Mouse (Mus musculus) midbrain, postnatal 0 days (tissue): Measurements from ENCODE around the gene Simc1. TPM values are rescaled to one million over a fixed set of nuclear protein-coding genes. Genes with fewer than 3 reads are reported as not detected.

ENCODE experiments used
- ATAC-seq: fragments of 200-750 bp; cut with Nextera tagmentation; 2 replicates; pipeline ENCODE4 v1.8.0; 2017; ENCODE audit warnings: moderate number of reproducible peaks, mild to moderate bottlenecking, moderate TSS enrichment, moderate library complexity; ENCODE audit not compliant: low FRiP score
- DNase-seq: peaks from one replicate; pipeline ENCODE4 v3.0.0-alpha.2; 2015; ENCODE audit warnings: low spot score
- H3K27ac ChIP-seq: fragments of 300-500 bp; sonication (generic); 2 replicates; pipeline ENCODE4 v1.5.1; 2014; ENCODE audit warnings: low read depth, mild to moderate bottlenecking, low read length, mixed read lengths
- H3K27me3 ChIP-seq: fragments of 300-500 bp; sonication (generic); 2 replicates; pipeline ENCODE4 v1.6.1; 2014; ENCODE audit warnings: low read length, control low read depth, mixed read lengths; ENCODE audit not compliant: insufficient read depth
- H3K36me3 ChIP-seq: fragments of 300-500 bp; sonication (generic); 2 replicates; pipeline ENCODE4 v1.6.1; 2014; ENCODE audit warnings: low read length, control low read depth, mixed read lengths; ENCODE audit not compliant: insufficient read depth
- H3K4me1 ChIP-seq: fragments of 300-500 bp; sonication (generic); 2 replicates; pipeline ENCODE4 v1.6.1; 2014; ENCODE audit warnings: mild to moderate bottlenecking, control low read depth, antibody characterized with exemption, low read length, mixed read lengths; ENCODE audit not compliant: insufficient read depth
- H3K4me2 ChIP-seq: fragments of 300-500 bp; sonication (generic); 2 replicates; pipeline ENCODE4 v1.6.1; 2014; ENCODE audit warnings: low read depth, mild to moderate bottlenecking, low read length, mixed read lengths; ENCODE audit not compliant: poor library complexity, severe bottlenecking
- H3K4me3 ChIP-seq: fragments of 300-500 bp; sonication (generic); 2 replicates; pipeline ENCODE4 v1.5.1; 2014; ENCODE audit warnings: low read depth, mild to moderate bottlenecking, low read length, moderate library complexity
- H3K9ac ChIP-seq: fragments of 300-500 bp; sonication (generic); replicated peaks from 2 replicates; pipeline ENCODE4 v1.6.1; 2014; ENCODE audit warnings: mild to moderate bottlenecking, low read length, moderate library complexity, mixed read lengths; ENCODE audit not compliant: poor library complexity, severe bottlenecking
- H3K9me3 ChIP-seq: fragments of 300-500 bp; sonication (generic); 2 replicates; pipeline ENCODE4 v1.6.1; 2016; ENCODE audit warnings: low read length, control low read depth
- CTCF ChIP-seq: IDR thresholded peaks from 2 replicates; pipeline ENCODE4 v1.5.1; 2016; ENCODE audit warnings: antibody characterized with exemption, mild to moderate bottlenecking
- whole genome bisulfite sequencing: fragments of 180-500 bp; shearing (Covaris S2); extraction: QIAGEN DNeasy Blood & Tissue Kit; methylation state at CpG from one replicate; pipeline ENCODE4 v1.1.7; 2014; 5-methylcytosine and 5-hydroxymethylcytosine counted together
- polyA plus RNA-seq: library from polyadenylated mRNA; unstranded; fragments of >200 nt; fragmentation: Nextera tagmentation; extraction: Ambion mirVana; gene quantifications from 2 replicates; pipeline ENCODE4 v1.2.1, GENCODE M21; 2015
- total RNA-seq: library from RNA; depleted of rRNA; stranded (reverse); fragments of >200 nt; gene quantifications from 2 replicates; pipeline ENCODE4 v1.2.3, GENCODE M21; 2014

Gene Simc1
- total and polyA plus RNA-seq, 2 experiments from 2014 or later = 10.2 to 23.6 TPM

DNA sequence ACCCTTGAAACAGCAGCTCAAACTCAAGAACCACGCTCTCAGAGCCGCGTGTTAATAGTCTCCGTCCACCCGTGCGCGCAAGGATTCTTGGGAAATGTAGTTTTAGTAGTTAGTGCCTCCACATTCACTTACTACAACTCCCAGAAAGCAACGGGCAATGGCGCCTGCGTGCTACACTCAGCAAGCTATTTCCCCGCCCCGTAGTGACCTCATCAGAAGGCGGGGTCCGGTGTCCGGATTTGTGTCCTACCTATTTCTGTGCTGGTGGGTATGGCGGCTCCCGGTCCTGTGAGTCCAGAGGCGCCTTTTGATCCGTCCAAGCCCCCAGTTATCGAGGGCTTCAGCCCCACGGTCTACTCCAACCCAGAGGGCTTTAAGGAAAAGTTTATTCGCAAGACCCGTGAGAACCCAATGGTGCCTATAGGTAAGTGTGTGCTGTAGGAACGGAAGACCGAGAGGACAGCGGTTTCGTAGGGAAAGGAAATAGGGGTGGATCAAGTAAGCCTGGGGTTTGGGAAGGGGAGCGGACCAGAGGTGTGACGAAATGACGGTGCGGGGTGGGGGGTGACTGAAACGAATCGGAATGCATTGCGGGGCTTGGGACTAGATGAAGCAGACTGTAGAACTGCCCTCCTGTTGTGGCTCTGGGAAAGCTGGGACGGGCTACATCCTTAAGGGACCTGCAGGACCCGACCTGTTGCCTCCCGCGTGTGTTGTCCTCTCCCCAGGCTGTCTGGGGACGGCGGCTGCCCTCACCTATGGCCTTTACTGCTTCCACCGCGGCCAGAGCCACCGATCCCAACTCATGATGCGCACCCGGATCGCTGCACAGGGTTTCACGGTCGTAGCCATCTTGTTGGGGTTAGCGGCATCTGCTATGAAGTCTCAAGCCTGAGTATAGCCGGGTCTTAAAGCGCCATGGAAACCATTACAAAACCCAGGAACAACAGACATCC lies 86.7 kb downstream of the Simc1 start, which contains the start of the genes Nop16 and Higd2a:
Gene Nop16, minus strand, starts transcription at position 95 of the 956 bp plus-strand sequence.
Gene Higd2a, plus strand, starts transcription at position 212 of the 956 bp plus-strand sequence.
- under 1% methylated on average over 51 of the region's 51 CpGs for whole genome bisulfite sequencing
- Histone ChIP-seq H3K4me1 (peaks cover 8% of the 10 kb centered on the region), H3K27ac (peak within 1 kb of the TSS; percentile 91), H3K9ac (peak within 1 kb of the TSS; percentile 88), H3K9me3 (no peaks in the 10 kb centered on the region), H3K27me3 (no peaks in the 10 kb centered on the region), H3K4me2 (peak within 1 kb of the TSS; percentile 78), H3K4me3 (peak within 1 kb of the TSS; percentile 79), H3K36me3 (peaks cover 16% of the 10 kb centered on the region)
- peak; percentile 96 for ATAC-seq
- no peak for TF ChIP-seq CTCF
- DNase-seq = peak; percentile 99

DNA sequence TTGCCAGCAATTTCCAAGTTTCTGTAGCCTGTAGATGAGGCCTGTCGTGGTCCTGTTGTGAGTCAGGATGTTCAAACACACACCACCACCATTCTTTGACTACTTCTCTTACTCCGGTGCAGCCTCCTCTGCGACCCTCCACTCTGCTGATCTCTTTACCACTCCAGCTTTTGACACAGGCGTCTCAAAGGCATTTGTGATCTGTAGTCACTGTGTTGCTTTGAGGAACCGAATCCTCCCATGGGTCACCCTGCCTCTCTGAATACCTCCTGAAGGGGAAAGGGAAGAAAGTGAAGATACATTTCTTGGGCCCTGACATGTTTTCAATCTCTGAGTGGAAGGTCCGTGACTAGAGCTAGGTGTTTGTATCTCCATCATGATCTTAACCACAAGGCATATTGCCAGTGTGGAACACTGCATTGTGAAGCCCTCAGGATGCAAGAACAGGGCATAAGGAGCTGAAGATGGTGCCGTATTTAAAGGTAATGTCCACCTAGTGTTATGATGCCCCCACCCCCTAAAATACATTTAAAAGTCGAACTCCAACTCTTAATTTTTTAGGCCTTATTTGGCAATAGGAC lies 88.3 kb downstream of the Simc1 start:
- H3K27ac ChIP-seq = no peak overlapping the region
- TF ChIP-seq CTCF = no peak
- peaks cover 23% of the 10 kb centered on the region for H3K36me3 ChIP-seq
- DNase-seq (no peak), ATAC-seq (no peak)
- peaks cover 8% of the 10 kb centered on the region for H3K4me1 ChIP-seq
- no peak overlapping the region for H3K9ac ChIP-seq
- H3K4me2 ChIP-seq = peak overlapping the region; percentile 78
- H3K4me3 ChIP-seq = no peak overlapping the region
- no peaks in the 10 kb centered on the region for H3K27me3 ChIP-seq
- WGBS = 91% methylated on average over 8 of the region's 8 CpGs
- no peaks in the 10 kb centered on the region for H3K9me3 ChIP-seq

- no peaks in the 10 kb centered on the region for H3K9me3 ChIP-seq
- TF ChIP-seq CTCF = no peak
- no peaks in the 10 kb centered on the region for H3K27me3 ChIP-seq
- H3K27ac ChIP-seq = no peak overlapping the region
- H3K4me2 ChIP-seq = no peak overlapping the region
- no peak overlapping the region for H3K9ac ChIP-seq
- 90% methylated on average over 11 of the region's 11 CpGs for WGBS
- ATAC-seq (no peak), DNase-seq (no peak)
- H3K4me3 ChIP-seq = no peak overlapping the region
- H3K36me3 ChIP-seq = peaks cover 40% of the 10 kb centered on the region
- peaks cover 7% of the 10 kb centered on the region for H3K4me1 ChIP-seq
Observed at GRCm38 (mm10) chr13:54593617-54594016, 90.0 kb downstream of the Simc1 start.

DNA sequence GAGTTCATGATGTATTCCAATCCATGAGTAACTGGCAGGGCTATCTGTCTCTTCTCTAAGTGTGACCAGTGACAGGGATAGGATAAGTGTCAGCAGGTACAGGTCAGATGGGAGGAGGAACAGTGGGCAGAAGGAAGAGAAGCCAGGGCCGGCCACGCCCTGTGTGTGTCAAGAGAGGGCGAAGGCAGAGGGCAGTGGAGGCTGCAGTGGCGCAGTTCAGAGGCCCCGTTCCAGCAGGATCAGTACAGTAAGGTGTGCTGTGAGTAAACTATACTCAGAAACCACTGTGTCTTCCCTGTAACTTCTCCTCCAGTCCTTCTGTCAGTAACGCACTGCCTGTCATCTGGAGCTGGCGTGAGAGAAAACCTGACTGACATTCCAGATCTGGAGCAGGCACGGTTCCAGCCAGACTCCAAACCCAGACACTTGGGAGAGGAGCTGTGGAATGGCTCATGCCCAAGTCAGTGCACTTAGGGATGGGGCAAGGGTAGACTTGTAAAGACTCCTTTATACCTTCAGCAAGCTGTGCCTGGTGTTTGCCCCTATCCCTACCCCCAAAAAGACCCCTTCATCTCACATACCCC lies 92.6 kb downstream of the Simc1 start:
- peaks cover 51% of the 10 kb centered on the region for H3K36me3 ChIP-seq
- WGBS = 78% methylated on average over 8 of the region's 8 CpGs
- TF ChIP-seq CTCF = no peak
- ATAC-seq = no peak
- H3K4me1 ChIP-seq = peaks cover 5% of the 10 kb centered on the region; the same call in 1 of the 2 replicates
- no peaks in the 10 kb centered on the region for H3K27me3 ChIP-seq
- H3K4me3 ChIP-seq = no peak overlapping the region
- DNase-seq = no peak
- no peak overlapping the region for H3K4me2 ChIP-seq
- H3K9ac ChIP-seq = no peak overlapping the region
- no peak overlapping the region for H3K27ac ChIP-seq
- H3K9me3 ChIP-seq = no peaks in the 10 kb centered on the region

- Histone ChIP-seq H3K27ac (no peak overlapping the region), H3K27me3 (no peaks in the 10 kb centered on the region), H3K4me2 (no peak overlapping the region), H3K4me3 (no peak overlapping the region), H3K9ac (no peak overlapping the region), H3K36me3 (peaks cover 54% of the 10 kb centered on the region), H3K9me3 (no peaks in the 10 kb centered on the region), H3K4me1 (no peaks in the 10 kb centered on the region; the same call in 1 of the 2 replicates)
- WGBS = 77% methylated on average over 5 of the region's 5 CpGs
- no peak for TF ChIP-seq CTCF
- ATAC-seq (no peak), DNase-seq (no peak)
Observed at GRCm38 (mm10) chr13:54596870-54597269, 93.3 kb downstream of the Simc1 start.
